Mouse (Mus musculus) heart, postnatal 0 days (tissue): ENCODE measurements around the gene Sec63.

Experiments
- CTCF ChIP-seq: IDR thresholded peaks from 2 replicates; pipeline ENCODE4 v1.5.1; 2016; ENCODE audit warnings: antibody characterized with exemption, control low read depth, low read depth
- EP300 ChIP-seq: IDR thresholded peaks from 2 replicates; pipeline ENCODE4 v1.6.1; 2016; ENCODE audit warnings: antibody characterized with exemption, low read depth

GRCm38 (mm10) chr10:42723275-42724232 lies 37.7 kb upstream of the Sec63 start:
- TF ChIP-seq CTCF, result no peak
- no peak for TF ChIP-seq EP300
